Mouse (Mus musculus): ENCODE measurements around the gene Rnf130.

Rnf130 gene

GRCm38 (mm10) chr11:50138206-50138822 lies 113.2 kb downstream of the Rnf130 start:
- DNase-seq (ENCODE audit: low spot score), result no peak

GRCm38 (mm10) chr11:50139571-50139970 lies 114.4 kb downstream of the Rnf130 start:
- DNase-seq (ENCODE audit: low spot score), result no peak

- DNase-seq (ENCODE audit: low spot score), result no peak
These were observed 120.4 kb downstream of the Rnf130 start for GRCm38 (mm10) chr11:50145529-50145928.

GRCm38 (mm10) chr11:50146121-50146520 lies 121.0 kb downstream of the Rnf130 start:
- DNase-seq (ENCODE audit: low spot score), result no peak

GRCm38 (mm10) chr11:50147267-50147957 lies 122.3 kb downstream of the Rnf130 start:
- DNase-seq (ENCODE audit: low spot score), result no peak

- DNase-seq (ENCODE audit: low spot score), result no peak
These were observed 122.9 kb downstream of the Rnf130 start for GRCm38 (mm10) chr11:50147958-50148476.

- no peak for DNase-seq (ENCODE audit: low spot score)
These were observed 124.1 kb downstream of the Rnf130 start for GRCm38 (mm10) chr11:50149200-50149599.

- DNase-seq (ENCODE audit: low spot score), result no peak
These were observed 124.5 kb downstream of the Rnf130 start for GRCm38 (mm10) chr11:50149603-50150150.

- no peak for DNase-seq (ENCODE audit: low spot score)
These were observed 126.2 kb downstream of the Rnf130 start for GRCm38 (mm10) chr11:50151374-50151773.

- no peak for DNase-seq (ENCODE audit: low spot score)
These were observed 129.0 kb downstream of the Rnf130 start for GRCm38 (mm10) chr11:50154166-50154565.
